Mouse (Mus musculus) G1E (cell line): ENCODE results near the gene Magi1.

Experiments
- CTCF ChIP-seq: IDR thresholded peaks from 2 replicates; pipeline ENCODE4 v1.5.1; 2012; ENCODE audit warnings: low read depth, low read length, inconsistent platforms, mixed read lengths
- GATA1 ChIP-seq: IDR thresholded peaks from 2 replicates; pipeline ENCODE4 v1.6.1; 2012; ENCODE audit warnings: borderline replicate concordance, low read length, inconsistent platforms, mixed read lengths

GRCm38 (mm10) chr6:93627200-93627599 is 656.5 kb downstream of the Magi1 start:
- TF ChIP-seq CTCF (no peak), GATA1 (no peak)
